Mouse (Mus musculus): ENCODE results near the gene Olfr937.

The Olfr937 gene

GRCm38 (mm10) chr9:39064851-39065250 lies at the start of gene Olfr937:
Olfr937 (minus strand) TSS chr9:39064951.
- no peak for DNase-seq (ENCODE audit: low read depth, low spot score)

- no peak for DNase-seq (ENCODE audit: low read depth, low spot score)
These were observed 14.0 kb upstream of the Olfr937 start, which contains the start of gene Olfr938 for GRCm38 (mm10) chr9:39078787-39079186. Olfr938 (minus strand) TSS chr9:39078887.

GRCm38 (mm10) chr9:39023277-39023676 lies 41.5 kb downstream of the Olfr937 start, which contains the start of gene Olfr146:
Olfr146 (minus strand) TSS chr9:39023377.
- DNase-seq (ENCODE audit: low read depth, low spot score): no peak

Data from ZHBTc4 (cell line).